Mouse (Mus musculus): ENCODE data around the gene Ccdc14. TPM values are rescaled to one million over a fixed set of nuclear protein-coding genes. Genes with fewer than 3 reads are reported as not detected.

Gene Ccdc14
- total and polyA plus RNA-seq, 3 experiments = 6.5 to 8.2 TPM; not detected in 1

GRCm38 (mm10) chr16:34752977-34753376, 62.6 kb downstream of the Ccdc14 start (continued):
- no peak for TF ChIP-seq MEF2A (IDR thresholded peaks at IDR 0.05; ENCODE audit: extremely low read depth, insufficient replicate concordance, low read depth, low read length, poor library complexity, severe bottlenecking)
- TF ChIP-seq SIN3A (IDR thresholded peaks at IDR 0.05; ENCODE audit: low read length) = no peak
- TF ChIP-seq MAFK (IDR thresholded peaks at IDR 0.05; ENCODE audit: borderline replicate concordance, low read depth, low read length) = no peak

- Histone ChIP-seq H3K9me3 (replicated peaks; ENCODE audit: insufficient read depth, low read length) (no peaks in the 10 kb centered on the region), H3K79me2 (ENCODE audit: control insufficient read depth, insufficient read depth, low read length, poor library complexity) (no peaks in the 10 kb centered on the region), H3K9ac (ENCODE audit: control insufficient read depth, low read depth, low read length, poor library complexity, severe bottlenecking) (no peak overlapping the region), H3K4me3 (ENCODE audit: control insufficient read depth in 1 of 2, insufficient read depth in 1 of 2, low read depth in 2 of 2, low read length in 2 of 2) (no peak overlapping the region), H3K27me3 (ENCODE audit: control insufficient read depth in 1 of 2, insufficient read depth in 2 of 2, low read length in 2 of 2) (no peaks in the 10 kb centered on the region; a peak in 1 of 4 replicates), H3K36me3 (ENCODE audit: control insufficient read depth in 1 of 2, insufficient read depth in 2 of 2, low read length in 2 of 2) (no peaks in the 10 kb centered on the region), H3K27ac (ENCODE audit: control insufficient read depth, low read depth, low read length) (no peak overlapping the region), H3K4me1 (ENCODE audit: control insufficient read depth in 1 of 2, insufficient read depth in 2 of 2, low read length in 2 of 2) (no peaks in the 10 kb centered on the region)
- DNase-seq (ENCODE audit: low read depth, low spot score) = no peak
- TF ChIP-seq BHLHE40 (IDR thresholded peaks at IDR 0.05; ENCODE audit: borderline replicate concordance, low read depth, low read length) (no peak), MEF2A (IDR thresholded peaks at IDR 0.05; ENCODE audit: extremely low read depth, insufficient replicate concordance, low read depth, low read length, poor library complexity, severe bottlenecking) (no peak), ETS1 (IDR thresholded peaks at IDR 0.05; ENCODE audit: low read depth, low read length) (no peak), MXI1 (IDR thresholded peaks at IDR 0.05; ENCODE audit: low read depth, low read length) (no peak), POLR2AphosphoS2 (IDR thresholded peaks at IDR 0.05; ENCODE audit: low read length) (no peak), TAL1 (IDR thresholded peaks at IDR 0.05; ENCODE audit: low read length) (no peak), GABPA (IDR thresholded peaks at IDR 0.05; ENCODE audit: low read depth, low read length) (no peak), RAD21 (IDR thresholded peaks at IDR 0.05; ENCODE audit: low read depth, low read length) (no peak), UBTF (IDR thresholded peaks at IDR 0.05; ENCODE audit: borderline replicate concordance, insufficient read depth, low read depth, low read length) (no peak), MYC (IDR thresholded peaks at IDR 0.05; ENCODE audit: low read depth, low read length) (no peak), POLR2AphosphoS5 (IDR thresholded peaks at IDR 0.05; ENCODE audit: borderline replicate concordance, low read depth, low read length) (no peak), KAT2A (conservative IDR thresholded peaks at IDR 0.05; ENCODE audit: low read depth, low read length) (no peak), TCF12 (IDR thresholded peaks at IDR 0.05; ENCODE audit: low read depth, low read length) (no peak)
Observed at GRCm38 (mm10) chr16:34756991-34757390, 66.6 kb downstream of the Ccdc14 start.

- H3K79me2 ChIP-seq (ENCODE audit: control insufficient read depth, insufficient read depth, low read length, poor library complexity) = no peaks in the 10 kb centered on the region
- H3K9me3 ChIP-seq (replicated peaks; ENCODE audit: insufficient read depth, low read length) = no peaks in the 10 kb centered on the region
- H3K36me3 ChIP-seq (ENCODE audit: control insufficient read depth in 1 of 2, insufficient read depth in 2 of 2, low read length in 2 of 2) = no peaks in the 10 kb centered on the region
- no peak overlapping the region for H3K9ac ChIP-seq (ENCODE audit: control insufficient read depth, low read depth, low read length, poor library complexity, severe bottlenecking)
- H3K4me1 ChIP-seq (ENCODE audit: control insufficient read depth in 1 of 2, insufficient read depth in 2 of 2, low read length in 2 of 2) = no peaks in the 10 kb centered on the region
- no peak for DNase-seq (ENCODE audit: low read depth, low spot score)
- no peak overlapping the region for H3K4me3 ChIP-seq (ENCODE audit: control insufficient read depth in 1 of 2, insufficient read depth in 1 of 2, low read depth in 2 of 2, low read length in 2 of 2)
- no peak for TF ChIP-seq TAL1 (IDR thresholded peaks at IDR 0.05; ENCODE audit: low read length)
- TF ChIP-seq MAX (IDR thresholded peaks at IDR 0.05; ENCODE audit: low read length) = no peak
- TF ChIP-seq ELF1 (IDR thresholded peaks at IDR 0.05; ENCODE audit: low read depth, low read length) = no peak
- no peak for TF ChIP-seq BHLHE40 (IDR thresholded peaks at IDR 0.05; ENCODE audit: borderline replicate concordance, low read depth, low read length)
- TF ChIP-seq TCF12 (IDR thresholded peaks at IDR 0.05; ENCODE audit: low read depth, low read length) = no peak
- TF ChIP-seq POLR2A (IDR thresholded peaks at IDR 0.05; ENCODE audit: control insufficient read depth in 1 of 2, insufficient read depth in 1 of 2, low read depth in 1 of 2, low read length in 2 of 2, poor library complexity in 1 of 2) = no peak
- TF ChIP-seq NRF1 (IDR thresholded peaks at IDR 0.05; ENCODE audit: insufficient read depth, low read depth, low read length, poor library complexity, severe bottlenecking) = no peak
- no peak for TF ChIP-seq HCFC1 (IDR thresholded peaks at IDR 0.05; ENCODE audit: low read depth, low read length)
- TF ChIP-seq ZMIZ1 (IDR thresholded peaks at IDR 0.05; ENCODE audit: low read depth, low read length) = no peak
- no peak for TF ChIP-seq CHD2 (IDR thresholded peaks at IDR 0.05; ENCODE audit: low read length)
- TF ChIP-seq POLR2AphosphoS5 (IDR thresholded peaks at IDR 0.05; ENCODE audit: borderline replicate concordance, low read depth, low read length) = no peak
- H3K27ac ChIP-seq (ENCODE audit: control insufficient read depth, low read depth, low read length) = no peak overlapping the region
- no peaks in the 10 kb centered on the region; a peak in 1 of 4 replicates for H3K27me3 ChIP-seq (ENCODE audit: control insufficient read depth in 1 of 2, insufficient read depth in 2 of 2, low read length in 2 of 2)
Observed at GRCm38 (mm10) chr16:34758205-34758604, 67.8 kb downstream of the Ccdc14 start.

Measured in MEL (cell line).